Mouse (Mus musculus) A20 (cell line): Measurements from ENCODE around the gene Creb1.

Experiments
- DNase-seq: peaks from one replicate; pipeline ENCODE4 v3.0.0-alpha.2; 2011; ENCODE audit warnings: low read depth, low spot score

The Creb1 gene

DNA sequence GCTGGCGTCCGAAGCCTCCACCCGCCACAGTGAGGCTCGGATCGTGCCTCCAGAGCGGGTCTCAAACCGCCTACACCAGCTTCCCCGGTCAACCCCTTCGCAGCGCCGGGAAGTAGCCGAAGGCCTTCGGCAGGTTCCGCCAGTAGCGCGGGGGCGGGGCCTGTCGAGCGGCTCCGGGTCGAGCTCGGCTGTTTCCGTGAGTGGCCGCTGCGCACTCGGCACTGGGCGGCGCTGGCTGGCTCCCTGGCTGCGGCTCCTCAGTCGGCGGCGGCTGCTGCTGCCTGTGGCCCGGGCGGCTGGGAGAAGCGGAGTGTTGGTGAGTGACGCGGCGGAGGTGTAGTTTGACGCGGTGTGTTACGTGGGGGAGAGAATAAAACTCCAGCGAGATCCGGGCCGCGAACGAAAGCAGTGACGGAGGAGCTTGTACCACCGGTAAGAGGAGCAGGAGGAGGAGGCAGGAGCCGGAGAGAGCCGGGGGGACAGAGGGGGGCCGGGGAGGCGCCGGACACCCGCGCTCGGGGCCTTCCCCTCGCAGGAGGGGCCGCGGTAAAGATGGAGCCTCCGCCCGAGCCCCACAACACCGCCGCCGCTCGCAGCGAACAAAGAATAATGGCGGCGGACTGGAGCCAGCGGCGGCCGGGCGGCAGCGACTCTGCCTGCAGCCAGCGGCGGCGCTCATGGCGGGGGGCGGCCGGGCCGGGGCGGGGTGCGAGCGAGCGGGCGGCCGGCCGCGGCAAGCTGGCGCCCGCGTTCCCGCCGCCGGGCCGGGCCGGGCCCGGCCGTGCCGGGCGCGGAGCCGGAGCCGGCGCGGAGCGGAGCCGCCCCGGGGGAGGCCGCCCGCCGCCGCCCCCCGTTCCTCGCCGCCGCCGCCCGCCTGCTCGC, at the start of gene Creb1:
Gene Creb1 (plus strand): TSS at position 57 of the 882 bp plus-strand sequence.
- DNase-seq, result peak; percentile 97

DNA sequence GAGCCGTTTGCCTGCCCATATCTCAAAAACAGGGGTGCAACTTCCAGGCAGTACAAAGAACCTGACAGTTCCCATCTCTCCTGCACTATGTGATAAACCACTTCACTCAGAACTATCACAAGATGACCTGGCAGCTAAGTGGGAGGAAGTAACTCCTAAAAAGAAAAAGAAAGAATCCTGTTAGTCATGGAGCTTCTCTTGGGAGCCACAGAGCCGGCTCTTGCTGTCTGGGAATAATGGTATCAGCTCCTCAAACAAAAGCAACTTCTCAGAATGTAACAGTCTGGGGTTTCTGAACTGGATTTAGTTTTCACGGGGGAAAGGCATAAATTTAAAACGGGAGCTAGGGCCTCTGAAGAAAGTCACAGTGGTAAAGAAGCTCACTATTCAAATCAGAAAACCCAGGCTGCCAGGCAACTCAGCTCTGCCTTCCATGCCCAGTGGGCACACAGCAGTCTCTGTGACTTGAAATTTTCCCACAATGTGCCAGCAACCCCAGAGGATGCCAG, 43.9 kb upstream of the Creb1 start:
- DNase-seq, result no peak

GRCm38 (mm10) chr1:64496803-64497202, 35.6 kb upstream of the Creb1 start:
- no peak for DNase-seq

- no peak for DNase-seq
These were observed 30.9 kb upstream of the Creb1 start for GRCm38 (mm10) chr1:64501382-64502140.

DNA sequence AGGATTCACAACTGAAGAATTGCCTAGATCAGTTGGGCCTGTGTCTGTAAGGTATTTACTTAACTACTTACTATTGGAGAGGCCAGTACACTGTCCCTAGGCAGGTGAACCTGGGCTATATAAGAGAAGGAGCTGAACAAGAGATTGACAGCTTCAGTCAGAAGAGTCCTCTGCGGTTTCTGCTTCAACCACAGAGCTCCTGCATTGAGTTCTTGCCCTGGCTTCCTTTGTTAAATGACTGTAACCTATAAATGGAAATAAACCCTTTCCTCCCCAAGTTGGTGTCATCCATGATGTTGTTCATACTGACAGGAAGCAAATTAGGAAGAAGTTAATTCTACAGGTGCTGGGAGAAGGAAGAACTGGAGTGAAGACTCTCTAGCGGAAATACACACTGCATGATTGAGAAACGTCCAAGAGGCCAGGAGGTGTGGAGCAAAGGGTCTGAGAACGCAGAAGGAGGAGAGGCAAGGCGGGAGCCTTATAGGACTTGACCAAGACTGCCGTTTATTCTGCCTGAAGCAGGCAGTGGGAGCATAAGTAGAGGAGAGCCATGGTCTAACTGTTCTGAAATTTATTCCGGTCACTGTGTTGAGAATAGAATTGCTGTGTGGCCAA, 23.9 kb upstream of the Creb1 start:
- no peak for DNase-seq

DNA sequence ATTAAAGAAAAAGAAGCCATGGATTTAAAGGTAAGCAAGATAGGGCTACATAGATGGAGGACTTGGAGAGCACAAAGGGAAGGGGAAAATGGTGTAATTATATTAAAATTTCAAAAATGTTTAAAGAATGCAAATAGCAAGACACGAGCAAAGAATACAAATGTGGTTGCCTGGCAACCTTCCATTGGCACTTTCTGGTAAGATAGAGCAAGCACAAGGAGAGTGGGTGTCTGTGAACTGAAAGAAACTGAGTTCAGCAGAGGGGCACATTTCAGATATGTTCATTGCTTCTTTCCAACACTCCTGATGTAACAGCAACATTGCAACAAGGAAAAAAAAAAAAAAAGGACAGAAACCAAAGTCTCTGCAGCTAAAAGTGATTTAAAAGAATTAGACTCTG, 22.8 kb upstream of the Creb1 start:
- DNase-seq, result no peak

DNA sequence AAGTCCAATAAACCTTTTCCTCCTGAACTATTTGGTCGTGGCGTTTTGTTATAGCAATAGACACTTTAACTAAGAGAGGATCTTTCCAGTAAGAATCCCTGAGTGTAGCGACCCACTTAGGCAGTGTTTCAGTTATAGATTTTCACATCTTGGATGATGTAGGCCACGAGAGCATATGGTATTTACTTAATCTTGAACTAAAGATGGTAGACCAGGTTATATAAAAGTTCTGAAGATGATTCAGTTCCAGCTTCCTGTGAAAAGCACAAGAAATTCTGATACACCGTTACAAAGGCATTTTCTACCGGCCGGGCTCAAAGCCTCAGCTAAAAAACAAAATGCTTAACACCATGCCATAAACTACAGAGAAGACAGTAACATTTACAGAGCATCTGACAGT, 18.3 kb upstream of the Creb1 start:
- DNase-seq, result no peak

- no peak for DNase-seq
These were observed 15.9 kb upstream of the Creb1 start for GRCm38 (mm10) chr1:64516593-64516992.

DNA sequence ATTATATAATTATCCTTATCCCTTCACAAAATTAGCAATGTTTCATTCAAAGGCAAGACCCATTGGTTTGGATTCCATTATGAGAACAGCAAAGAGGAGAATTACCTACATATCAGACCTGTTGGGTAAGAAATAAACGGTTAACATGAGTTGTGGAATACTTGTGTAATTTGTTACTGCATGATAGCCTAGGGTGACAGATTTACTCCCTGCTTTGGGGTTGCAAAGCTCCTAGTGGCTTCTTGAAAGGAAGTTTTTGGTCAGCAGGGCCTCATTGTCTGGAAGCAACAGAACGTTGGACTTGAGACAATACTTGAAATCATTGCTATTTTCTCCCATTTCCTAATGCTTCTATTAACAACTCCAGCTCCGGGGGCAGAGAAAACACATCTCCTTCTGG, 14.0 kb upstream of the Creb1 start:
- DNase-seq, result no peak

DNA sequence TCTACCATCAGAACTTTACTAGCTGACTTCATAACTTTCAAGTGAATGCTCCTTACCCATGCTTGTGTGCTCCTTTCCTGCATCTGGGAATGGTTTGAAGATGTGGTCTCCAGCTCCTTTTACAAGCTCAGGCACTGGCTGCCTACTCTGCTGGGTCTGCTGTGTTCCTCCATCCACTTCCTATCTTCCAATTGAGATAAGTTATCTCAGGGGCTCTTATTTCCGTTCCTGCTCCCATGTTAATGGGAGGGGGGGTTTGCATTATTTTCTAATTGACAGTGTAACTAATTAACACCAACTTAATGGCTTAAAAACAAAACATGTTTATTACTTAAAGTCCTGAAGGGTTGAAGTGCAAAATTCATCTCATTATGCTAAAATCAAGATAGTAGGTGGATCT, 13.1 kb upstream of the Creb1 start:
- no peak for DNase-seq

GRCm38 (mm10) chr1:64519901-64520300, 12.5 kb upstream of the Creb1 start:
- no peak for DNase-seq

GRCm38 (mm10) chr1:64521734-64522133, 10.7 kb upstream of the Creb1 start:
- no peak for DNase-seq

DNA sequence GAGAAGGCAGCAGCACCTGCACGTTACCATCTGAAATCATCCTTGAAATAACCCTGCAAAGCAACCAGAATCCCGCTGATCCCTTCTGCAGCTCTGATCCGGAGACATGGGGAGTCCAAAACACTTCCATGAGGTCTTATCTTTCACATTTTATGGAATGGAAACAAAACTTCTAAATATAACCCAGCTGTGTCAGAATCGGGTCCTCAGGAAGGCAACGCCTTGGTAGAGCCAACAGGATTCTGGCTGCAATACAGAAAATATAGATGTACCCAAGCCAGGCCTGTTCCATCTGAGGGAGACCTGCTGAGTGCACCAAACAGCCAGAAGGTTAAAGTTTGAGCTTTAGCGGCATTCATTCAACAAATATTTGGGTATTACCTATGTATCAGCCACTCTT, 9.8 kb upstream of the Creb1 start:
- DNase-seq, result no peak

- DNase-seq, result no peak
These were observed 9.3 kb upstream of the Creb1 start for GRCm38 (mm10) chr1:64523117-64523516.

- no peak for DNase-seq
These were observed 7.8 kb upstream of the Creb1 start for GRCm38 (mm10) chr1:64524661-64525060.

- DNase-seq, result peak; percentile 50
These were observed 4.8 kb upstream of the Creb1 start for GRCm38 (mm10) chr1:64527626-64528025.

- DNase-seq, result peak; percentile 63
These were observed 2.6 kb upstream of the Creb1 start for GRCm38 (mm10) chr1:64529781-64530315.

GRCm38 (mm10) chr1:64531548-64531947, 897 bp upstream of the Creb1 start:
- no peak for DNase-seq

- DNase-seq, result no peak
These were observed 350 bp upstream of the Creb1 start for GRCm38 (mm10) chr1:64532067-64532523.

- peak; percentile 78 for DNase-seq
These were observed 1.3 kb downstream of the Creb1 start for GRCm38 (mm10) chr1:64533471-64534443.
